Mouse (Mus musculus): ENCODE results near the gene Zfp84. TPM values are rescaled to one million over a fixed set of nuclear protein-coding genes. Genes with fewer than 3 reads are reported as not detected.

Gene Zfp84
- polyA plus RNA-seq, 1 experiment from 2014 or later: 4.8 TPM

DNA sequence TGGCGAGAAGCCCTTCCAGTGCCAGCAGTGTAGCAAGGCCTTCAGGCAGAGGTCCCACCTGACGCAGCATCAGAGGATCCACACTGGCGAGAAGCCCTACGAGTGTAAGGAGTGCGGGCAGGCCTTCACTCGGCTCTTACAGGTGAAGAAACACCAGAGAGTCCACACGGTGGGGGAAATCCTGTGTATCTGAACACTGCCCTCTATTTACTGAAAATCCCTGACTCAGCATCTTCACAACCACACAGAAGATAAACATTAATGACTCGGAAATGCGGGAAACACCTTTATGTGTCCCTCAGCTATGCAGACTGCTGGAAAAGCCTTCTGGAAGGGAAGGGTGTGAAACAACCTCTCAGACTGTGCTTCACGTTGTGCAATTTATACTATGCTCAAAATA lies 9.0 kb downstream of the Zfp84 start:
- H3K9me3 ChIP-seq (ENCODE audit: control insufficient read depth, low read length): no peaks in the 10 kb centered on the region
- H3K9ac ChIP-seq (ENCODE audit: low read length): no peak overlapping the region
- 94% methylated on average over 10 of the region's 10 CpGs for WGBS
- H3K4me3 ChIP-seq (ENCODE audit: low read depth, low read length): no peak overlapping the region
- DNase-seq (ENCODE audit: low spot score) (no peak), ATAC-seq (ENCODE audit: low FRiP score, low TSS enrichment) (no peak)
- H3K4me1 ChIP-seq (replicated peaks; ENCODE audit: control insufficient read depth, insufficient read depth): no peaks in the 10 kb centered on the region
- TF ChIP-seq EP300 (optimal IDR thresholded peaks at IDR 0.05): no peak
- TF ChIP-seq CTCF (IDR thresholded peaks at IDR 0.05; ENCODE audit: low read depth): no peak
- no peaks in the 10 kb centered on the region for H3K27me3 ChIP-seq (ENCODE audit: control insufficient read depth, insufficient read depth, low read length)
- no peak overlapping the region for H3K27ac ChIP-seq (replicated peaks)
- peaks cover 33% of the 10 kb centered on the region for H3K36me3 ChIP-seq (ENCODE audit: control insufficient read depth, insufficient read depth, low read length)
- H3K4me2 ChIP-seq (replicated peaks; ENCODE audit: low read depth): no peak overlapping the region

DNA sequence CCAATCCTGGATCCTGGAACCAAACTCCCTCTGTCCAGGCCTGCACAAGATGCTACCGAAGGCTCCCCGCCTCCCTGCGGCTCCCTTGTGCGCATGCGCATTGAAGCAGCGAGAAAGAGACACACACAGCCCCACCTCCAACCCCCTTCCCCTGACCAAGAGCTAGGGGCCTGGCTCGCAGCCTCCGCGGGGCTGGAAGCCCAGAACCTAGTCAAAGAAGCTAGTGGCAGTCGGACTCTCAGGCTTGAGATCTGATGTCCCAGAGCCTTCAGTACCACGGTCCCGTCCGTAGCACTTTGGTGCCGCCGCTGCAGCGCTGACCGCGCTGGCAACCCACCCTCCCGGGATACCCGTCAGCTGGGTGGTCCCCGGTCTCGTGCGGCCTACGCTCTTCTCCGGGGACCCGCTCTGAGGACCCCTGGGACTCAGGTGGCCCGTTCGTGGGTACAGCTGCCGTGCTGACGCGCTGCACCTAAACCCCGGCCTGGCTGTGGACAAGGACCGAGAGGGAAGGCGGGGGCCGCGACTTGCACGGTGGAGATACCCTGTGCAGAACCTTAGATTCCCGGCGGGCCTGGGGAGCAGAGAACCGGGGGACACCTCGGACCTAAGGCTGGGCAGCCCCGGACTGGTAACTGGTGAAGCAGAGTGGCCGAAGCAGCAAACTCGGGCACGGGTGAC lies 15.7 kb downstream of the Zfp84 start, which contains the start of gene Zfp30:
Zfp30 (plus strand) TSS at position 128 of the 681 bp plus-strand sequence.
- H3K27me3 ChIP-seq (ENCODE audit: control insufficient read depth, insufficient read depth, low read length): no peaks in the 10 kb centered on the region
- no peaks in the 10 kb centered on the region for H3K9me3 ChIP-seq (ENCODE audit: control insufficient read depth, low read length)
- peaks cover 8% of the 10 kb centered on the region for H3K36me3 ChIP-seq (ENCODE audit: control insufficient read depth, insufficient read depth, low read length)
- peak within 1 kb of the TSS; percentile 91 for H3K4me2 ChIP-seq (replicated peaks; ENCODE audit: low read depth)
- peak within 1 kb of the TSS; percentile 71 for H3K27ac ChIP-seq (replicated peaks)
- DNase-seq (ENCODE audit: low spot score) (peak; percentile 80), ATAC-seq (ENCODE audit: low FRiP score, low TSS enrichment) (peak; percentile 93)
- TF ChIP-seq EP300 (optimal IDR thresholded peaks at IDR 0.05) (no peak), CTCF (IDR thresholded peaks at IDR 0.05; ENCODE audit: low read depth) (no peak)
- under 1% methylated on average over 45 of the region's 45 CpGs for WGBS
- peak within 1 kb of the TSS; percentile 80 for H3K9ac ChIP-seq (ENCODE audit: low read length)
- H3K4me3 ChIP-seq (ENCODE audit: low read depth, low read length): peak within 1 kb of the TSS; percentile 82
- H3K4me1 ChIP-seq (replicated peaks; ENCODE audit: control insufficient read depth, insufficient read depth): no peaks in the 10 kb centered on the region

DNA sequence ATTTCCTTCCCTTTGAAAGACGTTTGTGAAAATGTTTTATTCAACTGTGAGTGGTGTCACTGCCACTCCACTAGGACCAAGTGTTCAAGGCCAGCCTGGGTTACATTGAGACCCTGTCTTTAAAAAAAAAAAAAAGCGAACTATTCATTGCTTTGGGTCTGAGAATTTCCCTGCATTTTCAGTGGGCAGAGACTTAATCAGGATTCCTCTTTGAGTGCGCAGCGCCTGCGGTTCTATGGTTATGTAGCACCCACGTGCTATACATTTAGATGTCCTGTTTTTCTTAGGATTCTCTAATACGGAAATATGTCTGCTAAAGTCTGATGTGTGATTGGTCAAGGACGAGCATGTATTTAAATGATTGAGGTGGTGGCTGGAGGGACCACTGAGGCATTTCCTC lies 16.7 kb downstream of the Zfp84 start:
- ATAC-seq (ENCODE audit: low FRiP score, low TSS enrichment) (no peak), DNase-seq (ENCODE audit: low spot score) (no peak)
- WGBS: 49% methylated on average over 8 of the region's 8 CpGs
- Histone ChIP-seq H3K9me3 (ENCODE audit: control insufficient read depth, low read length) (no peaks in the 10 kb centered on the region), H3K4me3 (ENCODE audit: low read depth, low read length) (peak overlapping the region; percentile 82), H3K27me3 (ENCODE audit: control insufficient read depth, insufficient read depth, low read length) (no peaks in the 10 kb centered on the region), H3K4me1 (replicated peaks; ENCODE audit: control insufficient read depth, insufficient read depth) (no peaks in the 10 kb centered on the region), H3K4me2 (replicated peaks; ENCODE audit: low read depth) (peak overlapping the region; percentile 91), H3K9ac (ENCODE audit: low read length) (no peak overlapping the region), H3K27ac (replicated peaks) (no peak overlapping the region), H3K36me3 (ENCODE audit: control insufficient read depth, insufficient read depth, low read length) (peaks cover 16% of the 10 kb centered on the region)
- TF ChIP-seq EP300 (optimal IDR thresholded peaks at IDR 0.05) (no peak), CTCF (IDR thresholded peaks at IDR 0.05; ENCODE audit: low read depth) (no peak)

DNA sequence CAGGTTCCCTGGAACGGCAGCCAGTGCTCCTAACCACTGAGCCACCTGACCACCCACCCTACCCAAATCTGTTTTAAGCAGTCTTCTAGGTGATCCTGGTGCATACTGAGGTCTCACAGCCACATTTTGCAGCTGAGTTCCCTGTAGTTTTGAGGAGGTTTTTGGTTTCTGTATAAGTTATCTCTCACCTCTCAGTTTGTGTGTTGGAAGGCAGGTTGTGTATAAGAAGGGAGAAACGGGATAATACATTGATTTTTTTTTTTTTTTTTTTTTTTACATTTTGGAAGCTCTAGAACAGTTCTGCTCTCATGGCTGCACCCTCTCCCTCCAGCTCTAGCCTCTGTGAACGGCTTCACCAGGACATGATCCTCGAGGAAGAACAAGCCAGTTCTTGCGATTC lies 17.5 kb downstream of the Zfp84 start:
- H3K27me3 ChIP-seq (ENCODE audit: control insufficient read depth, insufficient read depth, low read length): no peaks in the 10 kb centered on the region
- 72% methylated on average over 5 of the region's 5 CpGs for WGBS
- H3K9ac ChIP-seq (ENCODE audit: low read length): no peak overlapping the region
- no peak overlapping the region for H3K27ac ChIP-seq (replicated peaks)
- TF ChIP-seq CTCF (IDR thresholded peaks at IDR 0.05; ENCODE audit: low read depth) (no peak), EP300 (optimal IDR thresholded peaks at IDR 0.05) (no peak)
- peak overlapping the region; percentile 82 for H3K4me3 ChIP-seq (ENCODE audit: low read depth, low read length)
- no peaks in the 10 kb centered on the region for H3K9me3 ChIP-seq (ENCODE audit: control insufficient read depth, low read length)
- peaks cover 16% of the 10 kb centered on the region for H3K36me3 ChIP-seq (ENCODE audit: control insufficient read depth, insufficient read depth, low read length)
- no peak for DNase-seq (ENCODE audit: low spot score)
- H3K4me2 ChIP-seq (replicated peaks; ENCODE audit: low read depth): peak overlapping the region; percentile 91
- no peaks in the 10 kb centered on the region for H3K4me1 ChIP-seq (replicated peaks; ENCODE audit: control insufficient read depth, insufficient read depth)
- ATAC-seq (ENCODE audit: low FRiP score, low TSS enrichment): no peak

DNA sequence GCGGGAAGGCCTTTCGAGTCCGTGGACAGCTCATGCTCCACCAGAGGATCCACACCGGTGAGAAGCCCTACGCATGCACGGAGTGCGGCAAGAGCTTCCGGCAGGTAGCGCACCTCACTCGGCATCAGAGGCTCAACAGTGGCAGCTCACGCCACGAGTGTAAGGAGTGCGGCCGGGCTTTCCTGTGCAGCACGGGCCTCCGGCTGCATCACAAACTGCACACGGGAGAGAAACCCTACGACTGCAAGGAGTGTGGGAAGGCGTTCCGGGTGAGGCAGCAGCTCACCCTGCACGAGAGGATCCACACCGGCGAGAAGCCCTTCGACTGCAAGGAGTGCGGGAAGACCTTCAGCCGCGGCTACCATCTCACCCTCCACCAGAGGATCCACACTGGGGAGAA lies 24.6 kb downstream of the Zfp84 start:
- Histone ChIP-seq H3K27me3 (ENCODE audit: control insufficient read depth, insufficient read depth, low read length) (no peaks in the 10 kb centered on the region), H3K27ac (replicated peaks) (no peak overlapping the region), H3K4me3 (ENCODE audit: low read depth, low read length) (no peak overlapping the region), H3K36me3 (ENCODE audit: control insufficient read depth, insufficient read depth, low read length) (peaks cover 18% of the 10 kb centered on the region), H3K4me1 (replicated peaks; ENCODE audit: control insufficient read depth, insufficient read depth) (no peaks in the 10 kb centered on the region), H3K4me2 (replicated peaks; ENCODE audit: low read depth) (no peak overlapping the region), H3K9me3 (ENCODE audit: control insufficient read depth, low read length) (0 out of 2 replicates have a peak, but pooled peaks cover 2% of the 10 kb centered on the region), H3K9ac (ENCODE audit: low read length) (no peak overlapping the region)
- DNase-seq (ENCODE audit: low spot score) (no peak), ATAC-seq (ENCODE audit: low FRiP score, low TSS enrichment) (no peak)
- WGBS: 44% methylated on average over 27 of the region's 27 CpGs
- TF ChIP-seq EP300 (optimal IDR thresholded peaks at IDR 0.05): no peak
- TF ChIP-seq CTCF (IDR thresholded peaks at IDR 0.05; ENCODE audit: low read depth): no peak

DNA sequence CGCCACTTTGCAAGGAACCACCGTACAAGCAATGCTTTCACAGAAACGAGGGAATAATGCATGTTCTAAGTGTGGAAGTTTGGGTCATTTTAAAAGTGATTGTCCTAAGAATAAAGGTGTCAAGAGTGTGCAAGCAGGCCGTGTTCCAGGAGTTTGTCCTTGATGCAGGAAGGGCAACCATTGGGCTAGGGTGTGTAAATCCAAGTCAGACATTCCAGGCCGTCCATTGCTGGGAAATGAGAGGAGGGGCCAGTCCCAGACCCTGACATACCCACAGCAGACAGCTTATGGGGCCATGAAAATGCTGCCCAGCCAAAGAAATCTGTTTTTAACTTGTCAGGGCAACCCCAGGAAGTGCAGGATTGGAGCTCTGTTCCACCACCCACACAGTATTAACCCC lies 38.7 kb downstream of the Zfp84 start:
- no peaks in the 10 kb centered on the region for H3K36me3 ChIP-seq (ENCODE audit: control insufficient read depth, insufficient read depth, low read length)
- DNase-seq (ENCODE audit: low spot score) (no peak), ATAC-seq (ENCODE audit: low FRiP score, low TSS enrichment) (no peak)
- no peaks in the 10 kb centered on the region for H3K27me3 ChIP-seq (ENCODE audit: control insufficient read depth, insufficient read depth, low read length)
- no peak overlapping the region for H3K27ac ChIP-seq (replicated peaks)
- H3K4me3 ChIP-seq (ENCODE audit: low read depth, low read length): no peak overlapping the region
- TF ChIP-seq CTCF (IDR thresholded peaks at IDR 0.05; ENCODE audit: low read depth) (no peak), EP300 (optimal IDR thresholded peaks at IDR 0.05) (no peak)
- no peak overlapping the region for H3K9ac ChIP-seq (ENCODE audit: low read length)
- 76% methylated on average over 5 of the region's 5 CpGs for WGBS
- no peaks in the 10 kb centered on the region for H3K9me3 ChIP-seq (ENCODE audit: control insufficient read depth, low read length)
- H3K4me1 ChIP-seq (replicated peaks; ENCODE audit: control insufficient read depth, insufficient read depth): no peaks in the 10 kb centered on the region
- H3K4me2 ChIP-seq (replicated peaks; ENCODE audit: low read depth): no peak overlapping the region

Data from stomach, postnatal 0 days (tissue).